Mouse (Mus musculus): Measurements from ENCODE around the gene Kcnk15.

The Kcnk15 gene

DNA sequence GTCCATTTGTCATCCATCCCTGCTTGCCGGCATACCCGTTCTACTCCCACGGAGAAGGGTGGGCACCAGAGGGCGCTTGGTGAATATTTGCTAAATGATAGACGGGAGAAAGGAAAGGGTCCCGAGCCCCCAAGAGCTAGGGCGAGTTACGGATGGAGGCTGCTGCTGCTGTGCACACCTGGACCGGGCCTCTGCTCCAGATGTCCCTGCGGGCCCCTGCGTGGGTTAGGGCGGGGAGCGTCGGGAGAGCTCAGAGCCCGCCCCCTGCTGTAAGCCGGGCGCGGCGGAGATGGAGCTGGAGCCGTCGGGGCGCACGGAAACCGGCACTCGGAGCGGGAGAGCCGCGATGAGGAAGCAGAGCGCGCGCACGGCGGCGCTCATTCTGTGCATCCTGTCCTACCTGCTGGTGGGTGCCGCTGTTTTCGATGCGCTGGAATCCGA lies at the start of gene Kcnk15:
TSS of gene Kcnk15 (plus strand) at position 191 of the 441 bp plus-strand sequence.
- no peak for DNase-seq (ENCODE audit: low read depth)

DNA sequence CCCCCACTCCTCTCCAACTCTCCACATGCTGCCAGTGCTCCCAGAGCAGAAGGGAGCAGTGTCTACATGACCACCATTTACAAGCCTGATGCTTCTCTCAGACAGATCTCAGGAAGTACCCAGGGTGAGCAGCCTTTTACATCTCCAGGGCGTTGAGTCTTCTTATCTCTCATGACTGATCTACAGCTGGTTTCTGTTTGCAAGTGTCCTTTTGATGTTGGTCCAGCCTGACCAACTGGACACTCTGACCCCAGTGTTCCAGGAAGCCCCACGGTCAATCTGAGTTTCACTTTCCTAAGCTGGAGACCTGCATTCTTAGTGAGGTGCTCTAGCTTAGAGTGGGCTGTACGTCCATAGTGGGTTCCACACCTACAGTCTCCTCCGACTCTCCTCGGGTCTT lies 49.6 kb upstream of the Kcnk15 start:
- no peak for DNase-seq (ENCODE audit: low read depth)

DNA sequence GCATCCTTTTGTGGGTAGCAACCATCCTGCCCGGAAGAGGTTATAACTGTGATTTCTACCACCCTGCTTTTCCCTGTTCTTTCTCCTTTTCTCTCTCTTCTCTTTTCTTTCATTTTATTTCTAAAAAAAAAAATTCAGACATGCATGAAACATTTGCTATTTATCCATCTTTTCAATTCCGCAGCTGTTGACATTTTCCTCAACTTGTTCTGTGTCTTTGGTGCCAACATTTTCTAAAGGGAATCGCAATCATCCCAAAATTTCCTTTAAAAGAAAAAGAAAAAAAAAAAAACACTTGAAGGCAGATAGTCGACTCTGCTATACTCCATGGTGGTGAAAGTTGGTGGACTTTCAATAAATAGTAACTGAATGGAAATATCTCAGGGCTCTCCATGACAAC lies 44.3 kb upstream of the Kcnk15 start:
- DNase-seq (ENCODE audit: low read depth): no peak

- DNase-seq (ENCODE audit: low read depth): no peak
Measured at GRCm38 (mm10) chr2:163809704-163810103, 43.7 kb upstream of the Kcnk15 start.

GRCm38 (mm10) chr2:163813077-163813476 lies 40.4 kb upstream of the Kcnk15 start:
- no peak for DNase-seq (ENCODE audit: low read depth)

- DNase-seq (ENCODE audit: low read depth): no peak
Measured at GRCm38 (mm10) chr2:163814739-163815465, 38.5 kb upstream of the Kcnk15 start.

DNA sequence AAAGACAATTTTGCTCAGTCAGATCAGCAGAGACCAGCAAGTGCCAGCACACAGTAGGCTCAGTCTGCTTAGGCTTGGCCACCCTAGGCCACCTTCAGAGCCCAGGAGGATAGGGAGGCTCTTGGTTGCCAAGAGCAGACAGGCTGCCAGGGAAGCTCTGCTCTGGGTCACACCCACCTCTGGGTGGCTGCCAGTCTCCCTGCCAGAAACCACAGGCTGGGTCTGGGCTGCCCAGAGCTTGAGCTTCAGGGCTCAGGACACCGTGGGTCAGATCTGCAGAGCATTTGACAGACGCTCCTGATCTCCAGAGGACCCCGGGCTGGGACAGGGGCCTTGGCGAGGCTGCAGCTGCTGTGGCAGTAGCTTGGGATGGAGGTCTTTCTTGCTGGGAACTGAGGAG lies 32.8 kb upstream of the Kcnk15 start, which contains the start of gene Ccn5:
TSS of gene Ccn5 (plus strand) at position 255 of the 400 bp plus-strand sequence.
- DNase-seq (ENCODE audit: low read depth): no peak

- DNase-seq (ENCODE audit: low read depth): peak; percentile 60
Measured at GRCm38 (mm10) chr2:163823248-163823647, 30.2 kb upstream of the Kcnk15 start.

GRCm38 (mm10) chr2:163823771-163824170 lies 29.7 kb upstream of the Kcnk15 start:
- DNase-seq (ENCODE audit: low read depth): no peak

DNA sequence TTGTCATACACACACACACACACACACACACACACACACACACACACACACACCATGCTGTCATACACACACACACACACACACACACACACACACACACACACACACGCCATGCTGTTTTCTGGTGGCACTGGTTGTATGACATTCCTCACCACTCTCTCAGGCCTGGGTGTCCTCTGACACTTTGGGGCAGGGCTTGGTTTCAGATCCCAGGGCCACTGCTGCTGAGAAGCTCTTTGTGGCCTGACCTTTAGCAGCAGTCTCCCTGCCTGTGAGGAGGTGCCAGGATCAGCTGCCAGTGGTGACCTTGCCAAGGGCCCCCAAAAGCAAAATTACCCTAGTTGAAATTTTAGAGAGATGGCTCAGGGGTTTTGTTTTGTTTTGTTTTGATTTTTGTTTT lies 27.6 kb upstream of the Kcnk15 start:
- no peak for DNase-seq (ENCODE audit: low read depth)

- no peak for DNase-seq (ENCODE audit: low read depth)
Measured at GRCm38 (mm10) chr2:163826494-163826893, 27.0 kb upstream of the Kcnk15 start.

- no peak for DNase-seq (ENCODE audit: low read depth)
Measured at GRCm38 (mm10) chr2:163831163-163831562, 22.3 kb upstream of the Kcnk15 start.

DNA sequence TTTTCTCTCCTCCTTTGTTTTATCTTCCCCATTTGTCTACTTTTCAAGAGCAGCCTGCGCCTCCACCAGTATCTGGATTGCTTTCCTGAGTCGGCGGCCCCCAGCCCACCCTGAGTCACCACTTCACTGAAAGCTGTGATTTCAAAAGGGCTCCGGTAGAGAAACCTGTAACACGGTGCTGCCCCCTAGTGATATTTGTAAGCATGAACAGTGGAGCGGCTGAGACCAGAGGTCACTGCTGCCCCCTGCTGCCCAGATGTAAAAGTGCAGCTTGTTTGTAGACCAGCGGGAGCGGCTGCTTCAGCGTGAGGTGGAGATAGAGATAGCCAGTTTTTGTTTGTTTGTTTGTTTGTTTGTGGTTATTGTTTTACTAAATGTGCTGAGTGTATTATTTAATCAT lies 15.4 kb upstream of the Kcnk15 start:
- peak; percentile 83 for DNase-seq (ENCODE audit: low read depth)

GRCm38 (mm10) chr2:163839519-163839918 lies 13.9 kb upstream of the Kcnk15 start:
- no peak for DNase-seq (ENCODE audit: low read depth)

DNA sequence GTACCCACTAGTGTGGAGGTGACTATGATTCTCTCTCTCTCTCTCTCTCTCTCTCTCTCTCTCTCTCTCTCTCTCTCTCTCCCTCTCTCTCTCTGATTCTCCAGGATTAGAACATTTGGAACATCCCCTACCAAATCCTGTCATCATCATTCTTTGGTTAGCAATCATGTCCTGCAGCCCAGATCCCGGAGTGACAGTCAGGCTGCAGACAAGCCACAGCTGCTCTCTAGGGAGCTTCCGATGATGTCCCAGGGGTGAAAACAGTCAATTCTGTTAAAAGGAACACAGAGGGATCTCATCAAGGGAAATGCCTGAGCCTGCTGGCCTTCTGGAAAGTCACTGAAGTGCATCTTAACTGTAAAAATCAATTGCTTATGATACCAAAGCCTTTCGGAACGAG lies 11.4 kb upstream of the Kcnk15 start:
- DNase-seq (ENCODE audit: low read depth): no peak

DNA sequence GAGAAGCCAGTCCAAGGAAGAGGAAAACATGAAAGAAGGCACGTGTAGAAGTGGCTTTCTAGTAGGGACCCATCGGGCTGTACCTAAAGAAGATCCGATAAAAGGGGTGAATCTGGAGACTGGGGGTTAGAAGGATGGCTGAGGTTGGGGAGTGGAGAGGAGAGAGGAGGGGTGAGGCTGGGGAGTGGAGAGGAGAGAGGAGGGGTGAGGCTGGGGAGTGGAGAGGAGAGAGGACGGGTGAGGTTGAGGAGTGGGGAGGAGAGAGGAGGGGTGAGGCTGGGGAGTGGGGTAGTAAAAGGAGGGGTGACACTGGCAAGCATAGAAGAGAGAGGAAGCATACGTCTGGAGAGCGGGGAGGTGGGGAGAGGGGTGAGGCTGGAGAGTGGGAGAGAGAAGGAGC lies 3.8 kb downstream of the Kcnk15 start:
- DNase-seq (ENCODE audit: low read depth): no peak

DNA sequence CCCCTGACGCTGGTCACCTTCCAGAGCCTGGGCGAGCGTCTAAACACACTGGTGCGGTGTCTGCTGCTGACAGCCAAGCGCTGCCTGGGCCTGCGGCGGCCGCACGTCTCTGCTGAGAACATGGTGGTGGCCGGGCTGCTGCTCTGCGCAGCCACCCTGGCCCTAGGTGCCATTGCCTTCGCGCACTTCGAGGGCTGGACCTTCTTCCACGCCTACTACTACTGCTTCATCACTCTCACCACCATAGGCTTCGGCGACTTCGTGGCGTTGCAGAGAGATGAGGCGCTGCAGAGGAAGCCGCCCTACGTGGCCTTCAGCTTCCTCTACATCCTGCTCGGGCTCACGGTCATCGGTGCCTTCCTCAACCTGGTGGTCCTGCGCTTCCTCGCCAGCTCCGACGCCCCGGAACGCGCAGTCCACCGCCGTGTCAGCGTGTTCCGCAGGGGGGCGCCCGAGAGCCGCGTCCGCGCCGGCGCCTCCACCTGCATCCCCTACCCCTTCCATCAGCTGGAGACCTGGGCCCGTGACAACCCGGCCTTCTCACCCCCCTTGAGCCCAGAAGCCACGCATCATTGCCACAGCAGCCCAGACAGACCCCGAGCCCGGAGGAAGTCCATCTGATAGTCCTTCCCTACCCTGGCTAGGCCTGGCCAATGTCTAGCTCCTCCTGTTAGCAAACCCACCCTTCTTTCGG lies 5.0 kb downstream of the Kcnk15 start:
- peak; percentile 13 for DNase-seq (ENCODE audit: low read depth)

GRCm38 (mm10) chr2:163865311-163865710 lies 11.9 kb downstream of the Kcnk15 start:
- DNase-seq (ENCODE audit: low read depth): no peak

GRCm38 (mm10) chr2:163866061-163866460 lies 12.6 kb downstream of the Kcnk15 start:
- no peak for DNase-seq (ENCODE audit: low read depth)

DNA sequence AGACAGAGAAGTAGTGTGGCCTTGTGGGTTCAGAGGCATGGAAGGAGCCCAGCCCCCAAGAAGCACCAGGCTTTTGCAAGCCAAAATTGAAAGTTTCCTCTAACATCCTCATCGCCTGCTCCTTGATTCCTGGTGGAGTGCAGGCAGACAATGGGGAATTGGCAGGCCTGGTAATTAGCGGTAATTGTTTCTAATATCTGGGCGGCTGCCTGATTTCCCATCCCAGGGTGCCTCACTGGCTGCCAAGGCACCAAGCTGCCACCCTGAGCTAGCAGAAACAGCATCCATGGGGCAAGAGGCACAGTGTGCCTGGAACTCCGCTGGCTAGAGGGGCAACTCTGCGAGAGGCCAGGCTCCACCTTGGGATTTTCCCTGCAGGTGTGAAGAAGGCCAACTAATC lies 16.3 kb downstream of the Kcnk15 start:
- DNase-seq (ENCODE audit: low read depth): no peak

GRCm38 (mm10) chr2:163871266-163871665 lies 17.8 kb downstream of the Kcnk15 start:
- DNase-seq (ENCODE audit: low read depth): no peak

GRCm38 (mm10) chr2:163871906-163872305 lies 18.5 kb downstream of the Kcnk15 start:
- no peak for DNase-seq (ENCODE audit: low read depth)

- DNase-seq (ENCODE audit: low read depth): no peak
Measured at GRCm38 (mm10) chr2:163874877-163875276, 21.4 kb downstream of the Kcnk15 start.

DNA sequence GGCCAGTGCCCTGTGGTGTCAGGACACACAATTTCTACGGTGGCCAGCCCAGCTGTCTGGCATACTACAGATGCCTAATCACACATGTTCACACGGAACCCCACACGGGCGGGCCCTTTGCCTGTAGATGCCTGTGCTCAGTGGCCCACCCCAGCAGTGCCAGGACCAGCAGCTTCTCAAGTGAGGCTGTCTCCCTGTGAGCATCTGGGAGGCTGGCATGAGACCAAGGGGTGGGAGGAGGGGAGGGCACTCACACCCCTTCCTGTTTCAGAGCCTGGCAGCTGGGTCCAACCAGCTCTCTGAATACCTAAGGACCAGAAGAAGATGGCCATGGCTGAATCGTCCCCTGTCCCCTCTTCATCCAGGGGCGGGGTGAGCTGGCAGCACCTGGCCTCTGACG lies 22.0 kb downstream of the Kcnk15 start:
- DNase-seq (ENCODE audit: low read depth): no peak
